Mouse (Mus musculus): Measurements from ENCODE around the gene Sfmbt2.

- TF ChIP-seq KAT2A (IDR thresholded peaks at IDR 0.05; ENCODE audit: insufficient replicate concordance, low read length) (no peak), EP300 (IDR thresholded peaks at IDR 0.05; ENCODE audit: low read length) (no peak), SMC3 (IDR thresholded peaks at IDR 0.05; ENCODE audit: low read depth, low read length) (no peak), TCF12 (IDR thresholded peaks at IDR 0.05; ENCODE audit: low read depth, low read length) (no peak), CTCF (conservative IDR thresholded peaks at IDR 0.05 in 1 of 2, IDR thresholded peaks at IDR 0.05 in 1 of 2; ENCODE audit: low read depth in 2 of 2, low read length in 2 of 2) (no peak), POLR2A (IDR thresholded peaks at IDR 0.05; ENCODE audit: low read depth, low read length) (no peak), CHD2 (IDR thresholded peaks at IDR 0.05; ENCODE audit: low read length) (no peak)
Measured at GRCm38 (mm10) chr2:10370687-10371458, 563 bp downstream of the Sfmbt2 start.

All from CH12.LX (cell line).